Mouse (Mus musculus) lung, embryonic 16.5 days (tissue): ENCODE measurements around the gene Mfsd4a. TPM values are rescaled to one million over a fixed set of nuclear protein-coding genes. Genes with fewer than 3 reads are reported as not detected.

Experiments used
- ATAC-seq: fragments of 200-750 bp; cut with Nextera tagmentation; 2 replicates; pipeline ENCODE4 v1.8.0; 2017; ENCODE audit warnings: low read depth, mild to moderate bottlenecking, moderate library complexity
- H3K27ac ChIP-seq: fragments of 300-500 bp; sonication (generic); 2 replicates; pipeline ENCODE4 v1.5.1; 2014; ENCODE audit warnings: mild to moderate bottlenecking, control low read depth, low read length
- H3K27me3 ChIP-seq: fragments of 300-500 bp; sonication (generic); 2 replicates; pipeline ENCODE4 v1.6.1; 2014; ENCODE audit warnings: low read depth, low read length, mixed read lengths; ENCODE audit not compliant: control insufficient read depth, insufficient read depth
- H3K36me3 ChIP-seq: fragments of 300-500 bp; sonication (generic); 2 replicates; pipeline ENCODE4 v1.6.1; 2014; ENCODE audit warnings: low read length; ENCODE audit not compliant: control insufficient read depth, insufficient read depth
- H3K4me1 ChIP-seq: fragments of 300-500 bp; sonication (generic); replicated peaks from 2 replicates; pipeline ENCODE4 v1.6.1; 2014; ENCODE audit warnings: low read length, mixed read lengths; ENCODE audit not compliant: control insufficient read depth, insufficient read depth
- H3K4me2 ChIP-seq: fragments of 300-500 bp; sonication (generic); 2 replicates; pipeline ENCODE4 v1.6.1; 2014; ENCODE audit warnings: low read depth, low read length, control low read depth
- H3K4me3 ChIP-seq: fragments of 300-500 bp; sonication (generic); 2 replicates; pipeline ENCODE4 v1.5.1; 2014; ENCODE audit warnings: mild to moderate bottlenecking, low read length, control low read depth
- H3K9ac ChIP-seq: fragments of 300-500 bp; sonication (generic); 2 replicates; pipeline ENCODE4 v1.6.1; 2014; ENCODE audit warnings: low read length, control low read depth
- H3K9me3 ChIP-seq: fragments of 300-500 bp; sonication (generic); 2 replicates; pipeline ENCODE4 v1.6.1; 2016; ENCODE audit warnings: low read length; ENCODE audit not compliant: control insufficient read depth
- WGBS: fragments of 180-500 bp; shearing (Covaris S2); extraction: QIAGEN DNeasy Blood & Tissue Kit; methylation state at CpG from one replicate; pipeline ENCODE4 v1.1.7; 2014; 5-methylcytosine and 5-hydroxymethylcytosine counted together
- polyA plus RNA-seq: library from polyadenylated mRNA; unstranded; fragments of >200 nt; fragmentation: Nextera tagmentation; extraction: Ambion mirVana; gene quantifications from 2 replicates; pipeline ENCODE4 v1.2.1, GENCODE M21; 2015

Gene Mfsd4a
- polyA plus RNA-seq, 1 experiment from 2014 or later = 16.6 TPM

GRCm38 (mm10) chr1:132030574-132030973 is 37.3 kb downstream of the Mfsd4a start:
- no peak for ATAC-seq
- H3K4me3 ChIP-seq = no peak overlapping the region
- H3K4me2 ChIP-seq = no peak overlapping the region
- no peaks in the 10 kb centered on the region for H3K27me3 ChIP-seq
- H3K4me1 ChIP-seq = no peaks in the 10 kb centered on the region
- no peaks in the 10 kb centered on the region for H3K9me3 ChIP-seq
- H3K27ac ChIP-seq = no peak overlapping the region
- WGBS = 56% methylated on average over 2 of the region's 2 CpGs
- H3K36me3 ChIP-seq = peaks cover 27% of the 10 kb centered on the region
- no peak overlapping the region for H3K9ac ChIP-seq

DNA sequence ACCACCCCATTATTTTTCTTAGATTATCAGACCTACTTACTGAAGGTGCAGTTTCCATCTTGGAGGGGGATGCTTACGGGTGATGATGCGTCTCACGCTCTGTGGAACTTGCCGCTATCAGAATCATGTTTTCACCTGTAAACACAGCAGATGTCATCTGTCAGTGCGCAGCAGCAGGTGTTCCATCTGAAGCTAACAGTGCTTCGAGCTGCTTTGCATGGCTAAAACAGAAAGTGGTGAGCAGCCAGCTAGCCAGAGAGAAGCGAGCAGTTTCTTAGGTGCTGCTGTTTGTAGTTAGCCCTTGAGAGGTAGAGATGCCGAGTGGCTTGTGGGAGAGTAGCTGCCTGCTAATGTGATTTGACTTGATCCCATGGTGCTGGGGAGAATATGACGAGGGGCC is 39.4 kb downstream of the Mfsd4a start:
- WGBS = 87% methylated on average over 9 of the region's 9 CpGs
- Histone ChIP-seq H3K27ac (no peak overlapping the region), H3K4me2 (no peak overlapping the region), H3K9me3 (no peaks in the 10 kb centered on the region), H3K4me1 (no peaks in the 10 kb centered on the region), H3K4me3 (no peak overlapping the region), H3K9ac (no peak overlapping the region), H3K27me3 (no peaks in the 10 kb centered on the region), H3K36me3 (peaks cover 31% of the 10 kb centered on the region)
- no peak for ATAC-seq

DNA sequence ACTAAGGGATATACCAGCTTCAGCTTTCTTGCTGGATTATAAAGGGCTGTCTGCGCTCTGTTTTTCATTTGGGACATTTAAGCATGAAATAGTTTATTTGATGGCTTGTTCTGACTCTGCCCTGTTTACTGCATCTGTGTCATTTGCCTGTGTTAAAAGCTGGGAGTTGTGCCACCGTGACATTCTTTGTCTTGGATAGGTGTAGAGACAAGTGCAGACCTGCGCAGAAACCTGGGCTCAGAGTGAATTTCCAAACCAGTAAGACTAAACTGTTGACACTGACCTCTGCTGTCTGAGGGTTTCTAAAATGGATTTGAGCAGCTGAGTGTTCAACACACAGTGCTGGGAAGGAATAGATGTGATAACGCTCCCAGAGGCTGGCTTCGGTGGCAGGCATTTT is 39.9 kb downstream of the Mfsd4a start:
- no peak overlapping the region for H3K4me2 ChIP-seq
- no peaks in the 10 kb centered on the region for H3K27me3 ChIP-seq
- ATAC-seq = no peak
- H3K4me1 ChIP-seq = no peaks in the 10 kb centered on the region
- no peak overlapping the region for H3K27ac ChIP-seq
- WGBS = 86% methylated on average over 5 of the region's 5 CpGs
- H3K9me3 ChIP-seq = no peaks in the 10 kb centered on the region
- peaks cover 28% of the 10 kb centered on the region for H3K36me3 ChIP-seq
- no peak overlapping the region for H3K4me3 ChIP-seq
- no peak overlapping the region for H3K9ac ChIP-seq

DNA sequence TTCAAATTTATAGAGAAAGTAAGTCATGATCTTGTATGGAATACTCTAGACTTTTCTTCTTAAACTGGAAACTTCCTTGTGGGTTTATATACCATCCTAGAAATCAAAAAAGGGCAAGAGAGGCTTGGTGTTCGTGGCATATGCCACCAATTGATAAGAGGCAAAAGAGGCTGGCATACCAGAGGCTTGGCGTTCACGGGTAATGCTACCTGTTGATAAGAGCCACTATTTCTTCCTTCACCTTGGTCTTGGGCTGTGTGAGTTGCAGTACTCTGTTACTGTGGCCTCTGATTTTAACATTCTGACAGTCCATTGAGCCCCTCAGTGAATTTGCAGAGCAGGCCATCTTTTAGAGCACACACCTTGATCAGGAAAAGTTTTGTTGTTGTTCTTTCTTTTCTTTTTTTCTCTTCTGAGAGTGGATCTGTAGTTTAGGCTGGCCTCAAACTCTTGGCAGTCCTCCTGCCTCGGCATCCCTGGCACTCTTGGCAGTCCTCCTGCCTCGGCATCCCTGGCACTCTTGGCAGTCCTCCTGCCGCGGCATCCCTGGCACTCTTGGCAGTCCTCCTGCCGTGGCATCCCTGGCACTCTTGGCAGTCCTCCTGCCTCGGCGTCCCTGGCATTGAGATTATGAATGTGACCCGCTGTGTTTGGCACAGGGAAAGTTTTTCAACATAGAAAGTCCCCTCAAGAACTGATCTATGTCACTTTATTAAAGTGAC is 40.8 kb downstream of the Mfsd4a start:
- Histone ChIP-seq H3K36me3 (peaks cover 30% of the 10 kb centered on the region), H3K4me2 (no peak overlapping the region), H3K27me3 (no peaks in the 10 kb centered on the region), H3K4me3 (no peak overlapping the region), H3K4me1 (no peaks in the 10 kb centered on the region), H3K9me3 (no peaks in the 10 kb centered on the region), H3K9ac (no peak overlapping the region), H3K27ac (no peak overlapping the region)
- 79% methylated on average over 11 of the region's 11 CpGs for WGBS
- ATAC-seq = no peak

DNA sequence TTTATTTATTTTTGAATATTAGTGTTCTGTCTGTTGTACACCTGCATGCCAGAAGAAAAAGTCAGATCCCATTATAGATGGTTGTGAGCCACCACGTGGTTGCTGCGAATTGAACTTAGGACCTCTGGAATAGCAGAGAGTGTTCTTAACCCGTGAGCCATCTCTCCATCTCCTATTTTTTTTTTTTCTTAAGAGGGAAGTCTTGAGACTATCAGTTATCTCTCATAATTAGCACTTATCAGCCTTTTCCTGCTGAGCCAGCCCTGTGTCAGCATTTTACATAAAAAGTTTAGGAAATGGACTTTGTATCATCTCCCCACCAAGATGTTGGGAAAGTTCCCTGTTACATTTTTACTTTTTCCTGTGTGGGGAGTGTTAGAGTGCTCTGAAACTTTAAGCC is 45.8 kb downstream of the Mfsd4a start:
- Histone ChIP-seq H3K36me3 (peaks cover 53% of the 10 kb centered on the region), H3K4me2 (no peak overlapping the region)
- no peak for ATAC-seq

DNA sequence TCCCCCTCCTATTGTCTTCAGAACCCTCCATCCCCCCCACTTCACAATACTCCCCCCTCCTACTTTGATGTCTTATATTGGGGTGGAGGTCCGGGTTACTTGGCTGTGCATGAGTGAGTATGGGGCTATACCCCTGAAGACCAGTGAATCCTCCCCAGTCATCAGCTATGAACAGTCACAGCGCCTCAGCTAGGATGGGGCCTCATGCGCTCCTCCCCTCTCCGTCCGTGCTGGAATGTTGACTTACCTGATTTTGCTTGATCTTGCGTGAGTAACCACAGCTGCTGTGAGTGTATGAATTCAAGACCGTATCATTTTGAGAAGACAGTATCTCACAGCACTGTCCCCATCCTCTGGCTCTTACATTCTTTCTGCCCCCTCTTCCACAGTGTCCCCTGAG is 48.0 kb downstream of the Mfsd4a start:
- ATAC-seq = no peak
- WGBS = 79% methylated on average over 7 of the region's 7 CpGs

More for the DNA sequence above, 45.8 kb downstream of the Mfsd4a start:
- H3K9ac ChIP-seq = no peak overlapping the region
- H3K27ac ChIP-seq = no peak overlapping the region
- H3K4me3 ChIP-seq = no peak overlapping the region
- H3K9me3 ChIP-seq = no peaks in the 10 kb centered on the region
- no peaks in the 10 kb centered on the region for H3K4me1 ChIP-seq
- no peaks in the 10 kb centered on the region for H3K27me3 ChIP-seq
- WGBS = 77% methylated on average over 3 of the region's 3 CpGs

GRCm38 (mm10) chr1:132016691-132017090 is 51.2 kb downstream of the Mfsd4a start:
- H3K4me3 ChIP-seq = no peak overlapping the region
- H3K27ac ChIP-seq = no peak overlapping the region
- H3K9ac ChIP-seq = no peak overlapping the region
- ATAC-seq = no peak
- no peak overlapping the region for H3K4me2 ChIP-seq
- 90% methylated on average over 1 of the region's 1 CpGs for whole genome bisulfite sequencing
- H3K27me3 ChIP-seq = no peaks in the 10 kb centered on the region
- no peaks in the 10 kb centered on the region; the same call in 1 of the 2 replicates for H3K4me1 ChIP-seq
- no peaks in the 10 kb centered on the region for H3K9me3 ChIP-seq
- peaks cover 44% of the 10 kb centered on the region for H3K36me3 ChIP-seq

More for the DNA sequence above, 48.0 kb downstream of the Mfsd4a start:
- H3K9me3 ChIP-seq = no peaks in the 10 kb centered on the region
- H3K4me3 ChIP-seq = no peak overlapping the region
- H3K4me2 ChIP-seq = no peak overlapping the region
- peaks cover 58% of the 10 kb centered on the region for H3K36me3 ChIP-seq
- H3K27me3 ChIP-seq = no peaks in the 10 kb centered on the region
- no peaks in the 10 kb centered on the region for H3K4me1 ChIP-seq
- H3K9ac ChIP-seq = no peak overlapping the region
- H3K27ac ChIP-seq = no peak overlapping the region

- Histone ChIP-seq H3K27ac (no peak overlapping the region), H3K36me3 (peaks cover 30% of the 10 kb centered on the region)
Measured at GRCm38 (mm10) chr1:132014800-132015199, 53.1 kb downstream of the Mfsd4a start.

DNA sequence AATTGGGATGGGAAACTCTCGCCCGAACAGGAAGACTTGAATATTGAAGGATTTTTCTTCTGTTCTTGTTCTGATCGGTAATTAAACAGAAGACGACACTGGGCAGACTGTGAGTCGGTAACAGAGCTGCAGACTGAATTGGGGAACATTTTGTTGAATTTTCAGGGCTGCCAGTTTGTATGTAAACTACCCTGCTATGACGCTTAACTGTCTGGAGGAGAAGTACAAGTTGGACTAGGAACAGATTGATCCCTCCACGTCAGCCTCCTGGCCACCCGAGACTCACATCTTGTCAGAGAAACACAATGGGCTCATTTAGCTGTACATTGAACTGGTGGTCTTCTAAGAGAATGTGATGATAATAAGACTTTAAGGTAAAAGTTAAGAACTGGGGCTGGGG is 55.0 kb downstream of the Mfsd4a start:
- Histone ChIP-seq H3K4me1 (peaks cover 17% of the 10 kb centered on the region), H3K27ac (no peak overlapping the region), H3K9ac (no peak overlapping the region), H3K4me2 (no peak overlapping the region), H3K4me3 (no peak overlapping the region), H3K36me3 (peaks cover 13% of the 10 kb centered on the region), H3K9me3 (no peaks in the 10 kb centered on the region), H3K27me3 (no peaks in the 10 kb centered on the region)
- WGBS = 75% methylated on average over 8 of the region's 8 CpGs
- ATAC-seq = no peak

More at GRCm38 (mm10) chr1:132014800-132015199, 53.1 kb downstream of the Mfsd4a start:
- Histone ChIP-seq H3K27me3 (no peaks in the 10 kb centered on the region), H3K9ac (no peak overlapping the region), H3K9me3 (no peaks in the 10 kb centered on the region), H3K4me1 (peaks cover 7% of the 10 kb centered on the region), H3K4me3 (no peak overlapping the region), H3K4me2 (no peak overlapping the region)
- ATAC-seq = no peak
- 92% methylated on average over 1 of the region's 1 CpGs for WGBS
